In genomic region chr16:72027404-72028215, GRCm38 (mm10) we compare ENCODE assay signal across 9 mouse cellular contexts.
A peak's percentile ranks its signal among the peaks of the same experiment; 100 is the strongest.
DNase-seq lines count a peak whose midpoint lies in the region; ATAC-seq lines count a peak whose summit lies in the region.
"Had no signal": no experiment of that assay in that cellular context is flagged by ENCODE, and none has a peak within 500 bp of the region (broad histone marks: within the 10 kb centered on the region; RNA-seq: fewer than 3 reads in every experiment).

No protein-coding gene starts in this region.

- intact Hi-C loops in heart, postnatal 14 days (cut with DNase I), result no loop called here

- H3K27ac ChIP-seq in heart, embryonic 15.5 days, result no peak overlapping the region
- H3K27ac ChIP-seq in hindbrain, embryonic 11.5 days (ENCODE audit: low read depth, low read length), result no peak overlapping the region
- no peak overlapping the region for H3K27ac ChIP-seq in liver, embryonic 13.5 days
- H3K27ac ChIP-seq in stomach, embryonic 15.5 days, result no peak overlapping the region

- peaks cover 16% of the 10 kb centered on the region for H3K4me1 ChIP-seq in heart, embryonic 15.5 days (replicated peaks)
- H3K4me1 ChIP-seq in hindbrain, embryonic 11.5 days (replicated peaks; ENCODE audit: control insufficient read depth, insufficient read depth, low read length), result peaks cover 2% of the 10 kb centered on the region; the same call in 1 of the 2 replicates
- no peaks in the 10 kb centered on the region for H3K4me1 ChIP-seq in liver, embryonic 13.5 days (replicated peaks)
- peaks cover 8% of the 10 kb centered on the region; the same call in 1 of the 2 replicates for H3K4me1 ChIP-seq in stomach, embryonic 15.5 days

- WGBS in heart, embryonic 15.5 days, result 3% methylated on average over 27 of the region's 27 CpGs
- under 1% methylated on average over 27 of the region's 27 CpGs for WGBS in hindbrain, embryonic 11.5 days
- 6% methylated on average over 27 of the region's 27 CpGs for WGBS in liver, embryonic 13.5 days (ENCODE audit: insufficient replicate concordance)
- 3% methylated on average over 27 of the region's 27 CpGs for WGBS in stomach, embryonic 15.5 days

- H3K4me2 ChIP-seq in heart, embryonic 15.5 days, result peak overlapping the region; percentile 89
- H3K4me2 ChIP-seq in hindbrain, embryonic 11.5 days (replicated peaks; ENCODE audit: low read depth, low read length), result peak overlapping the region; percentile 91
- peak overlapping the region; percentile 2; the same call in 1 of the 2 replicates for H3K4me2 ChIP-seq in liver, embryonic 13.5 days
- peak overlapping the region; percentile 71 for H3K4me2 ChIP-seq in stomach, embryonic 15.5 days

- no peak for DNase-seq in heart, postnatal 14 days
- DNase-seq in embryo, embryonic 10 days (ENCODE audit: low spot score), result peak; percentile 64
- DNase-seq in hindbrain, embryonic 11.5 days (ENCODE audit: low spot score), result peak; percentile 70
- no peak for DNase-seq in liver, embryonic 13.5 days
- no peak for DNase-seq in thymus, postnatal 4 days
- DNase-seq in c-Kit-positive CD71-positive TER-119-positive erythroid progenitor cells, embryonic 14.5 days (ENCODE audit: low spot score), result no peak

- peak overlapping the region; percentile 44; the same call in 1 of the 2 replicates for H3K9ac ChIP-seq in heart, embryonic 15.5 days
- peak overlapping the region; percentile 73 for H3K9ac ChIP-seq in hindbrain, embryonic 11.5 days (ENCODE audit: low read depth, low read length)
- H3K9ac ChIP-seq in liver, embryonic 13.5 days, result no peak overlapping the region
- H3K9ac ChIP-seq in stomach, embryonic 15.5 days, result no peak overlapping the region

- H3K4me3 ChIP-seq in heart, embryonic 15.5 days, result peak overlapping the region; percentile 52
- peak overlapping the region; percentile 55 for H3K4me3 ChIP-seq in hindbrain, embryonic 11.5 days (ENCODE audit: low read depth, low read length)
- H3K4me3 ChIP-seq in liver, embryonic 13.5 days (replicated peaks), result no peak overlapping the region
- H3K4me3 ChIP-seq in stomach, embryonic 15.5 days (replicated peaks), result peak overlapping the region; percentile 45

- peaks cover 25% of the 10 kb centered on the region for H3K27me3 ChIP-seq in heart, embryonic 15.5 days
- no peaks in the 10 kb centered on the region for H3K27me3 ChIP-seq in hindbrain, embryonic 11.5 days (ENCODE audit: control insufficient read depth, insufficient read depth, low read length)
- H3K27me3 ChIP-seq in liver, embryonic 13.5 days, result peaks cover 24% of the 10 kb centered on the region
- peaks cover 11% of the 10 kb centered on the region; the same call in 1 of the 2 replicates for H3K27me3 ChIP-seq in stomach, embryonic 15.5 days (replicated peaks)

- H3K36me3 ChIP-seq in heart, embryonic 15.5 days, result no peaks in the 10 kb centered on the region
- no peaks in the 10 kb centered on the region for H3K36me3 ChIP-seq in hindbrain, embryonic 11.5 days (ENCODE audit: control insufficient read depth, insufficient read depth, low read length)
- no peaks in the 10 kb centered on the region for H3K36me3 ChIP-seq in liver, embryonic 13.5 days
- no peaks in the 10 kb centered on the region for H3K36me3 ChIP-seq in stomach, embryonic 15.5 days
- H3K36me3 ChIP-seq: G1E had no signal

- no peaks in the 10 kb centered on the region for H3K9me3 ChIP-seq in heart, embryonic 15.5 days (replicated peaks)
- H3K9me3 ChIP-seq in hindbrain, embryonic 11.5 days (ENCODE audit: control insufficient read depth, low read length), result no peaks in the 10 kb centered on the region
- H3K9me3 ChIP-seq in liver, embryonic 13.5 days (replicated peaks), result no peaks in the 10 kb centered on the region
- no peaks in the 10 kb centered on the region for H3K9me3 ChIP-seq in stomach, embryonic 15.5 days

- ATAC-seq in heart, embryonic 15.5 days (replicated peaks; ENCODE audit: insufficient number of reproducible peaks, insufficient read depth, low FRiP score, low read depth), result no peak
- ATAC-seq in hindbrain, embryonic 11.5 days (ENCODE audit: low FRiP score), result peak; percentile 77
- no peak for ATAC-seq in liver, embryonic 13.5 days (ENCODE audit: low read depth)
- ATAC-seq in stomach, embryonic 15.5 days (ENCODE audit: insufficient read depth, low FRiP score, low read depth), result no peak

Comparison
In these comparisons a context has a peak if more than half of its experiments do, and no peak if none do; other contexts are left out.
1. H3K4me2 ChIP-seq: peak in every context shown above with its lines; median percentile 91 in hindbrain, embryonic 11.5 days; 89 in heart, embryonic 15.5 days; 71 in stomach, embryonic 15.5 days; 2 in liver, embryonic 13.5 days.
2. H3K9ac ChIP-seq: peak in heart, embryonic 15.5 days (single experiment) and hindbrain, embryonic 11.5 days (single experiment); none in liver, embryonic 13.5 days (single experiment) and stomach, embryonic 15.5 days (single experiment).
3. DNase-seq: peak in embryo, embryonic 10 days (single experiment) and hindbrain, embryonic 11.5 days (single experiment); none in heart, postnatal 14 days (0 of 2), liver, embryonic 13.5 days (single experiment), thymus, postnatal 4 days (single experiment) and c-Kit-positive CD71-positive TER-119-positive erythroid progenitor cells, embryonic 14.5 days (single experiment).